Mouse (Mus musculus): ENCODE data around the gene Grin3b.

Gene Grin3b

GRCm38 (mm10) chr10:79968181-79968580, 2.3 kb upstream of the Grin3b start:
- no peak for DNase-seq

- no peak for DNase-seq
These were observed 1.4 kb upstream of the Grin3b start for GRCm38 (mm10) chr10:79969124-79969568.

DNA sequence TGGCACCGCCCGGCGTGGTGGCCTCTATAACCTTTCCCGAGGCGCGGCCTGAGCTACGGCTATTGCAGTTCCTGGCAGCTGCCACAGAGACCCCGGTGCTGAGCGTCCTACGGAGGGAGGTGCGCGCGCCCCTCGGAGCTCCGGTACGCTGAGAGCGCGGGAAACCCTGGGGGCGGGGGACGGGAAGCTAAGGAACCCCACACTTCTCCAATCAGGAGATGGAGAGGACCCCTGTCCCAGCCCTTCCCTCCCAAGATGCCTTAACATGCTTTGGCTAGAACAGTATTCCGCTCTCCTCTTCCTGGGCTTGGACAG, 625 bp downstream of the Grin3b start:
- no peak for DNase-seq

DNA sequence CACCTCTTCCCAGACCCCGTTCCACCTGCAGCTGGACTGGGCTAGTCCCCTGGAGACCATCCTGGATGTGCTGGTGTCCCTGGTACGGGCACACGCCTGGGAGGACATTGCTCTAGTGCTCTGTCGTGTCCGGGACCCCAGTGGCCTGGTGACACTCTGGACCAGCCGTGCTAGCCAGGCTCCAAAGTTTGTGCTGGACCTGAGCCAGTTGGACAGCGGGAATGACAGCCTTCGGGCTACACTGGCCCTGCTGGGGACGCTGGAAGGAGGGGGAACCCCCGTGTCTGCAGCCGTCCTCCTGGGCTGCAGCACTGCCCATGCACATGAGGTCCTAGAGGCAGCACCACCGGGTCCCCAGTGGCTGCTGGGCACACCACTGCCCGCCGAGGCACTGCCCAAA, 2.3 kb downstream of the Grin3b start:
- no peak for DNase-seq

DNA sequence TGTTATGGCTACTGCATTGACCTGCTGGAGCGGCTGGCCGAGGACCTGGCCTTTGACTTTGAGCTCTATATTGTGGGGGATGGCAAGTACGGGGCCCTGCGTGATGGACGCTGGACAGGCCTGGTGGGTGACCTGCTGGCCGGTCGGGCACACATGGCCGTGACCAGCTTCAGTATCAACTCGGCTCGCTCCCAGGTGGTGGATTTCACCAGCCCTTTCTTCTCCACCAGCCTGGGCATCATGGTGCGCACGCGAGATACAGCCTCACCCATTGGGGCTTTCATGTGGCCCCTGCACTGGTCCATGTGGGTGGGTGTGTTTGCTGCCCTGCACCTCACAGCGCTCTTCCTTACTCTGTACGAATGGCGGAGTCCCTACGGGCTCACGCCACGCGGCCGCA, 3.6 kb downstream of the Grin3b start:
- no peak for DNase-seq

GRCm38 (mm10) chr10:79974668-79975067, 4.2 kb downstream of the Grin3b start:
- no peak for DNase-seq

- no peak for DNase-seq
These were observed 5.7 kb downstream of the Grin3b start for GRCm38 (mm10) chr10:79976071-79976721.

DNA sequence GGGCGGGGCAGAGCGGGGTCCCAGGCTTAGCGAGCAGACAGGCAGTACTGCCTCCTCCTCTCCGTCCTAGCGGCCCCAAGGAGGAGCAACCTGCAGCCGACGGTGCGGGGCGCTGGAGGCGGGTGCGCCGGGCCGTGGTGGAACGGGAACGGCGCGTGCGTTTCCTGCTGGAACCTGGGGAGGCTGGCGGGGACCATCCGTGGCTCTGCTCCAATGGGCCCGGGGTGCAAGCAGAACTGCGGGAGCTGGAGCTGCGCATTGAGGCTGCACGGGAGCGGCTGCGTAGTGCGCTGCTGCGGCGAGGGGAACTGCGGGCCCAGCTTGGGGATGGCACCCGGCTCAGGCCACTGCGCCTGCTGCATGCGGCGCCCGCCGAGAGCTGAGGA, 6.2 kb downstream of the Grin3b start:
- DNase-seq, result no peak

DNA sequence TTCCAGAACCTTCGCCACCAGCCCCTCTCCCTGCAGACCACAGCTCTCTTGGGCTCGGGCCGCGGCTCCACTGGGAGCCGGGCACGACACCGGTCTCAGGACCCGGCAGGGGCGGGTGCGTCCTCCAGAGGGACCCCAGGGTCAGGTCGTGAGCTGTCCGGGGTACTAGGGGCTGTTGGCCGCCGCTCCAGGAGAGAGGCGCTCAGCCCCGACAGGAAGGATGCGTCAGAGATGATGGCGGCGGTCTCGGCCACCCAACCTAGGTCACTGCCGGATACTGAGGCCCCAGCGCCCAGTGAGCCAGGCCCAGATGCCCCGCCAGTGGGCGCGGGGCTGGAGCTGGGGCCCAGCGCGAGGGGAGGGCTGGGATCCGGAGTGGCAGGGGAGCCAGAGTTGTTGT, 6.8 kb downstream of the Grin3b start:
- no peak for DNase-seq

- no peak for DNase-seq
These were observed 7.5 kb downstream of the Grin3b start for GRCm38 (mm10) chr10:79978061-79978460.

- DNase-seq, result no peak
These were observed 9.1 kb downstream of the Grin3b start for GRCm38 (mm10) chr10:79979401-79980155.

GRCm38 (mm10) chr10:79983205-79983604, 12.7 kb downstream of the Grin3b start:
- DNase-seq, result no peak

DNA sequence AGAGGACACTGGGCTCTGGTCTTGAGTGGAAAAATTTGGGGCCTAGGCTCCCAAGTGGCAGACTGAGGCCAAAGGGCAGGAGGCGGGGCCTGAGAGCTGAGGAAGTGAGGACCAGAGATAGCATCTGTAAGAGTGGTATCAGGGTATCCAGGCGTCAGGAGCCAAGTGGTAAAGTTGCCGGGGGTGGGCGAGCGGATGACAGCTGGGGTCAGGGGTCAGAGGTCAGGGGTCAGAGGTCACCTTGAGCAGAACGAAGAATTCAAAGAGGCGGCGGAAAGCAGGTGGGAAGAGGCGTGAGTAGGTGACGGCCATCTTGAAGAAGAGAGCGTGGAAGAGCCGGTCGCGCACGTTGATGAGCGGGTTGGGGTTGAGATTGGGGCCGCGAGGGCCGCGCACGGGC, 13.2 kb downstream of the Grin3b start:
- DNase-seq, result peak; percentile 55

- peak; percentile 89 for DNase-seq
These were observed 13.8 kb downstream of the Grin3b start, which contains the start of gene Tmem259 for GRCm38 (mm10) chr10:79984195-79984816. Tmem259 (minus strand) TSS chr10:79984330.

- peak; percentile 98 for DNase-seq
These were observed 14.4 kb downstream of the Grin3b start for GRCm38 (mm10) chr10:79984871-79985270.

GRCm38 (mm10) chr10:79985334-79986231, 15.1 kb downstream of the Grin3b start:
- DNase-seq, result peak; percentile 67

DNA sequence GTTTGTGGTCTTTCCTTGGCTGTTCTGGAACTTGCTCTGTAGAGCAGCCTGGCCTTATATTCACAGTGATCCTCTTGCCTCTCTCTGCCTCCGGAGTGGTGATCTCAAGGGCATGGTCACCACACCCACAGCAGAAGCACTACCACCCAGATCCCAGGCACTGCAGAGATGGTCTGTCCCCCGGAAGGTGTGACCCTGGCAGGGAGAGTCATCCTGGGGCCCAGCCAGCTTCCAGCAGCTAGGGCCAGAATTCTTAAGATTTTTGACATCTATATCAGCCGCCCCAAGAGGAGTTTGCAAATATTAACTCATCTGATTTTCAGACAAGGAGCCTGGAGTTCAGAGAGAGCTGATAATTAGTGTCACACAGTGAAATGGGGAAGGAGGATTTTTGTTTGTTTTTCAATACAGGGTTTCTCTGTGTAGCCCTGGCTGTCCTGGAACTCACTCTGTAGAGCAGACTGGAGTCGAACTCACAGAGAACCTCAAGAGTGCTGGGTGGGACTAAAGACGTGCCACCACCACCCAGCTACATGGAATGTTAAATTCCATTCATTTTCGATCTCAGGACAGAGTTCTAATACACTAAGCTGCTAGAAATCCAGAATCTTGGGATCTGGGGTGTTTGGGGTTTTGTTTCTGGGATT, 15.8 kb downstream of the Grin3b start:
- no peak for DNase-seq

DNA sequence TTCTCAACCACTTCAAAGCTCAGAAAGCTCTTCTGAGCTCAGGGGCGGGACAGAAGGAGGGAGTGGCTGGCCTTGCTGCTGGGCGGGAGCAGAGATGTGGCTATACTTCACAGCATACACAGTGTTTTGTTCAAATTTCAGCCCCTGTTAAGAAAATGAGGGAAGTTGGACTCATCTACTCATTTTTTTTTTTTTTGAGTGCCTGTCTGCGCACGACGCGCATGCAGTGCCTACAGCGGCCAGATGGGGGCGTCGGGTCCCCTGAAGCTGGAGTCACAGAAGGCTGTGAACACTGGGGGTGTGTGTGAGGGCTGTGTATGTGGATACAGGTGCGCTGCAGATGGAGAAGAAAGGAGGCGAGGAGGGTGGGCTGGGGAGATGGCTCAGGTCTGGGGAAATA, 16.4 kb downstream of the Grin3b start:
- peak; percentile 80 for DNase-seq

DNA sequence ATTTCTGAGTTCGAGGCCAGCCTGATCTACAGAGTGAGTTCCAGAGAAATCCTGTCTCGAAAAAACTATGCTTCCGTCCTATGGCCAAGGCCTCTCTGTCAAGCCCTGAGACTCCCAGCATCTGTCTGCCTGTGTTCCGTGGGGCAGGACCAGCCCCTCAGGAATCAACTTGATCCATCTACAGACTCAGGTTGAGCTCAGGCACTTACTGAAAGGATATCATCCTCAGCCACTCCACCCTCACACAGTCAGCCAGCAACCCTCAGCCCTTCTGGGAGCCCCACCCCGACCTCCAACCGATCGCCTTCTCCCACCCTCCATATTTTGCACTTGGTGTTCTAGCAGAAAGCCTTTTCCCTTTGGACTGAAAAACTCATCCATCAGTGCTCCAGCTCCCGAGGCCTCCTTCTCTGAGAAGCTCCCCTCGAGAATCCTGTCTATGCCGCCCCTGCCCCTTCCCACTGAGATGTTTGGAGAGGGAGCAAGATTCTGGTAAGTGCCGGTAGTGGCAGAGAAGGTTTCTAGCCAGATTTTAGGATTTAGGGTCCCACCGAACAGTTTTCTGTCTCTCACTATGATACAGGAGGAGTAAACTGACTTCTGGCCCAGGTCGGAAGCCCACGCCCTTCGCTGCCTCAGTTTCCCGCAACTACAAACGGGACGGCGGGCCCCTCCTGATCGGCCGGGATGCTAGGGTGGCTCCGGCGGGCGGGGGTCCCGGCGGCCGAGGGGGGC, 17.4 kb downstream of the Grin3b start:
- no peak for DNase-seq

DNA sequence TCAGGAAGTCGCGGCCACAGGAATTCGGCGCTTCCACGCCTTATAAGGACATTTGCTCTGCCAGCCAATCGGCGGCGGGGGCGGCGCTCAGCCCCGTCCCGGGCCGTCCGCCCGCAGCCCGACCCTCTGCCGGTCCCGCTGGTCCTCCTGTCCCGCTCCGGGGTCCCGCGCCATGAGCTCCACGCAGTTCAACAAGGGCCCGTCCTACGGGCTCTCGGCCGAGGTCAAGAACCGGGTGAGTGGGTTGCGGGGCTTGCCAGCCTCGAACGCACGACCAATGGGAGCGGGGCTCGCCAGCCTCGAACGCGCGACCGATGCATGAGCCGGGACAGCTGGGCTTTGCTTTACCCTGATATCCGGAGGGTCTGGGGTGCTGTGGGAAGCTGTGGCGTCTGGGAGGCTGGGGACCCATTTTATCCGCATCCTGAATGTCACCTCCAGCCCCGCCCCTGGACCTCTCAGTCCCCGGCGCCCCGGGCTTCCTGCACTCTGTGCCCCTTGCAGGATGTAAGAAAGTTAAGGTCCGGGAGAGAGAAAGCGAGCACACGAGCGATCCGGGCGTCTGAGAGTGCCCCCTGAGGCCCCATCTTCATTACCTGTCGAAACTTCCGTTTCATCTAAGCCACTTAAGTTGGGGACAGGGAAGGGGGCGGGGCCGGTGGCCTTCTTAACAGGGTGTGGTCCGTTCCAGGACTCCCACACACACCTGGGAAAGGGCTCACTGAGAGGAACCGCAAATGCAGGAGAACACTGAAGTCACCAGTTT, 18.2 kb downstream of the Grin3b start, which contains the start of gene Cnn2:
Gene Cnn2, plus strand, starts transcription at position 79 of the 766 bp plus-strand sequence.
- no peak for DNase-seq

DNA sequence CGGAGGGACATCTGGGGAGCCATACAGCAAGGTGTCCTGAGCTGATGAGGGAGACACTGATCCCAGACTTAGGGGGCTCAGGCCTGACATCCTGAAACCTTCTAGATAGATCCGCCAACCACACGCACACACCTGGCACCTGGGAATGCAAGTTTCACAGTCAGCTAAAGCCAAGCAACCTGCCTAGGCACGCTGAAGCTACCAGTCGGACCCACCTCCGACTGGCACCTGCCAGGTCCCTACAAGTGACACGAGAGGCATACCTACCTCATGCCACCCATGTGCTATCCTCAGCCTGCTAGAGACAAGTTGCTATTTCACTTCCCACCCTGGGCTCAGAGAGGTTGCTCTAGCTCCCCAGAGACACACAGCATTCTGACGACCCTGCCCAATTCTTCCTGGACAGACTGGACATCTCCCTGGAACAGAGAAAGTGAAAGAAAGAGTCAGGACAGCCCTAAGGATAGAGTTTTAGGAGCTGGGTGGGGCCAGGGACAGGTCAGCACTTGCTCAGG, 18.8 kb downstream of the Grin3b start:
- DNase-seq, result no peak
